Mouse (Mus musculus) forelimb bud, embryonic 11.5 days (tissue): ENCODE results near the gene Foxl1.
A peak's percentile ranks its signal among the peaks of the same experiment; 100 is the strongest.
"Not testable (repeated sequence)": the region's sequence is repeated elsewhere in the genome, so short reads cannot be mapped to it uniquely, and the experiment has no call there.

Experiments used
- DNase-seq: peaks from one replicate; pipeline ENCODE4 v3.0.0-alpha.2; 2012; ENCODE audit warnings: low read depth, low spot score

The Foxl1 gene

GRCm38 (mm10) chr8:121124547-121125239 lies 3.0 kb upstream of the Foxl1 start:
- no peak for DNase-seq

GRCm38 (mm10) chr8:121125311-121125876 lies 2.3 kb upstream of the Foxl1 start:
- peak; percentile 89 for DNase-seq

GRCm38 (mm10) chr8:121126191-121126590 lies 1.5 kb upstream of the Foxl1 start:
- DNase-seq, result no peak

- no peak for DNase-seq
These were observed 1.0 kb upstream of the Foxl1 start for GRCm38 (mm10) chr8:121126694-121127093.

GRCm38 (mm10) chr8:121127291-121127701 lies 444 bp upstream of the Foxl1 start:
- no peak for DNase-seq

GRCm38 (mm10) chr8:121128531-121129264 lies 958 bp downstream of the Foxl1 start:
- no peak for DNase-seq

GRCm38 (mm10) chr8:121129265-121129940 lies 1.7 kb downstream of the Foxl1 start:
- DNase-seq, result no peak

- no peak for DNase-seq
These were observed 2.8 kb downstream of the Foxl1 start for GRCm38 (mm10) chr8:121130522-121130921.

GRCm38 (mm10) chr8:121132961-121133513 lies 5.3 kb downstream of the Foxl1 start:
- DNase-seq, result no peak

GRCm38 (mm10) chr8:121134102-121134501 lies 6.4 kb downstream of the Foxl1 start:
- no peak for DNase-seq

GRCm38 (mm10) chr8:121134512-121134911 lies 6.8 kb downstream of the Foxl1 start:
- no peak for DNase-seq

- no peak for DNase-seq
These were observed 9.1 kb downstream of the Foxl1 start for GRCm38 (mm10) chr8:121136856-121137255.

- not testable (repeated sequence) for DNase-seq
These were observed 17.9 kb downstream of the Foxl1 start for GRCm38 (mm10) chr8:121145457-121146134.

- DNase-seq, result peak; percentile 43
These were observed 20.9 kb downstream of the Foxl1 start for GRCm38 (mm10) chr8:121148573-121149083.

- no peak for DNase-seq
These were observed 24.7 kb downstream of the Foxl1 start for GRCm38 (mm10) chr8:121152394-121152793.

GRCm38 (mm10) chr8:121156990-121157491 lies 29.3 kb downstream of the Foxl1 start:
- no peak for DNase-seq

GRCm38 (mm10) chr8:121158812-121159211 lies 31.1 kb downstream of the Foxl1 start:
- DNase-seq, result no peak

GRCm38 (mm10) chr8:121161437-121161836 lies 33.7 kb downstream of the Foxl1 start:
- DNase-seq, result no peak

- DNase-seq, result no peak
These were observed 34.7 kb downstream of the Foxl1 start for GRCm38 (mm10) chr8:121162413-121162812.

GRCm38 (mm10) chr8:121162906-121163695 lies 35.4 kb downstream of the Foxl1 start:
- no peak for DNase-seq
